Mouse (Mus musculus) megakaryocyte-erythroid progenitor cell, adult 5-6 weeks (primary cell): ENCODE results near the gene Cc2d2b. TPM values are rescaled to one million over a fixed set of nuclear protein-coding genes. Genes with fewer than 3 reads are reported as not detected.
A peak's percentile ranks its signal among the peaks of the same experiment; 100 is the strongest.

Source experiments
- ATAC-seq: replicated peaks from 2 replicates; pipeline ENCODE4 v1.8.0; 2016; ENCODE audit warnings: mild to moderate bottlenecking, inconsistent platforms; ENCODE audit not compliant: severe bottlenecking, poor library complexity, low FRiP score, low TSS enrichment
- total RNA-seq, 2 experiments: library from RNA; stranded (forward) in 1 of 2; stranded (reverse) in 1 of 2; fragments of 200-1000, 215-1000 nt in 1 of 2; fragments of >200 nt in 1 of 2; fragmentation: Nextera tagmentation in 1 of 2; gene quantifications; 2 replicates each; pipeline ENCODE4 v1.2.3; 2014 to 2017

Gene Cc2d2b
- total RNA-seq, 2 experiments from 2014 or later: 1.6 to 11.4 TPM

DNA sequence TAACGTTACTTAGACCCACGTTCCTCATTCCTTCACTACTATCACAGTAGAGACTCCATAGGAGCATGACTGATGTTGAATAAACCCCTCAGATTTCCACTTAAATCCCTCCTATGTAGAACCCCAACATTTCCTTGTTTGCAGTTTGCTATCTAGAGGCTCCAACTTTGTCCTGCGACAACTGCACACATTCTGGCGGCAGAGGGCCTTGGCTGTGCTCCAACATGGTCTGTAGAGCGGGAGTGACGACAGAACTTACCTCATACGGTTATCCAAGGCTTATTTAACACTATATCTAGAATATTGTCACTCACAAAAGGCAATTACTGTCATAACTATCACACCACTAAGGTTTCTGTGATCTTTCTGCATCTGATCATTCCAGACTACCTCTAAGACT is 78.2 kb downstream of the Cc2d2b start:
- ATAC-seq: 0 out of 2 replicates have a peak, but pooled peaks have one; percentile 35

DNA sequence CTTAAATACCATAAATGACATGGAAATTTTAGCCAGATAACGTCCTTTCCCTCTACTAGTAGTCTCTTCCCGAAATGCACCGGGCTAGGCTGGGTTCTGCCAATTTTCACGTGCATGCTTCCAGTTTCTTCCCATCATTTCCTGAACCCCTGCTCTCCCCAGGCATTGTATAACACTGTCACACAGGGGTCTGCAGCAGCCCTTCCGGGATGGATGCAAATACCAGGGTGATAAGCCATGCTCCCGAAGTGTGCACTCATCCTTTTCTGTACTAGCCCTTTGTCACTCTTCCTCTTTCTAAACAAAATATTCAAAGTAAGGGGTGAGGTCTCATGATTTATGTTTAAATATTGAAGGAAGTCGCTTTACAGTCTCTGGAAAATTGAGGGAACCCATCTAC is 81.6 kb downstream of the Cc2d2b start:
- ATAC-seq: no peak

DNA sequence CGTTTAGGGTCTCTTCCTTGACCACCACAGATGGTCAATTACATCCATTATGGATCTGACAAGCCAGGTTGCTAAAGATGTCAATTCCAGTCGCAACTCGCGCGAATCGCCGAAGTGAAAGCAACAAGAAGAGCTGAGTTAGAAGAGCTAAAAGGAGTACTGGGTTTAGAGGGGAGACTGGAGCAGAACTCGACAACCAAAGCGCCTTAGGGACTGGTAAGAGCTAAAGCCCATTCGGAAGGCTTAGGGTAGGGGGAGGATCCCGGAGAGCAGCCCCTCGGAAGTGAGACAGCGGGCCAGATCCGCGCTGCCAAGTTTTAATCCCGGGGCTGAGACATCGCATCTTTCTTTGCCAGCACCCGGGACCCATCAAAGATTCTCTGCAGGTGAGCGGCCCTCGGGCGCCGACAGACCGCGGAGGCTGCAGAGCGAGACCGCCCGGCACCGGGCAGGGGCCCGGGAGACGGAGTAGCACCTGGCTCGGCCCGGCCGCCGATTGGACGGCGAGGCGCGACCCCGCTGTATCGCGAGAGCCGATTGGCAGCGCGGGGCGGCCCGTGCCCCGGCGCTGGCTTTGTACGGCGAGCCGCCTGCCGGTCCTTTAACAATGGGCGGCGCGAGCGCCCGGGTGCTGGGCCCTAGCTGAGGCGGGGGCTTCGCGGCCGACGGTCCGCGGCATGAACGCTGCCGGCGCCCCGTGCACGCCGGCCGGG is 82.3 kb downstream of the Cc2d2b start, which contains the start of gene Ccnj:
Gene Ccnj, plus strand, starts transcription at position 577 of the 713 bp plus-strand sequence.
- peak; percentile 87 for ATAC-seq

DNA sequence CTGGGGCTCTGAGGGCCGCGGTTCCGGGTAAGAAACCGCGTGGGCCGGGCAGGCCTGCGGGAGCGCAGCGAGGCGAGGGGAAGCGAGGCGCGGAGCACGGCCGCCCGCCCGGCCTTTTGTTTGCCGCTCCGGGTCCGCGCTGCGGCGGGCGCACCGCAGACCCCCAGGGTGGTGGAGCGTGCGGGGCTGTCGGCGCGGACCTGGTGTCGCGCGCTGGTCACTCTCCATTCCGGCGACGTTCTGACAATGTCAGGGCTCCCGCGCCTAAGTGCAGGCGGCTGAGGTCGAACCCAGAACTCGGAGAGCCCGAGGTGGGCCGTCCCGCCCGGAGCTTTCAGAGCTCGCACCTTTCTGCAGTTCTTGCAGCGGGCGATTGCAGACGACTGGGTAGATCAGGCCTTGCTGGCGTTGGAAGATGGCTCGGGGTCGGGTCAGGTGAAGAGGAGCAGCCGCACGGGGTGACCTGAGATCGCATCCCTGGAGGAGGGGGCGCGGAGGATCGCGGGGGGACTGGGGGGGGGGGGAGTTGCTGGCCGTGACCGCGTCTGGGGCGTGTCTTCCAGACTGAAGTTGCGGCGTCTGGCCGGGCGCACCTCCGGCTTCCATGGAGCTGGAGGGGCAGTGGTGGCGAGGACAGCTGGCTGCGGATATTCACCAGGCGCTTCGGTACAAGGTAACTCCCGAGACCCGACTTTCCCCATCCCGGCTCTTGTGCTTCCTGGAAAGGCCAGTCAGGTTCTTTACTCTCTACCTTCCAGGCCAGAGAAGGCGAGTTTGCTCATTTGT is 83.1 kb downstream of the Cc2d2b start:
- ATAC-seq: 0 out of 2 replicates have a peak, but pooled peaks have one; percentile 29

DNA sequence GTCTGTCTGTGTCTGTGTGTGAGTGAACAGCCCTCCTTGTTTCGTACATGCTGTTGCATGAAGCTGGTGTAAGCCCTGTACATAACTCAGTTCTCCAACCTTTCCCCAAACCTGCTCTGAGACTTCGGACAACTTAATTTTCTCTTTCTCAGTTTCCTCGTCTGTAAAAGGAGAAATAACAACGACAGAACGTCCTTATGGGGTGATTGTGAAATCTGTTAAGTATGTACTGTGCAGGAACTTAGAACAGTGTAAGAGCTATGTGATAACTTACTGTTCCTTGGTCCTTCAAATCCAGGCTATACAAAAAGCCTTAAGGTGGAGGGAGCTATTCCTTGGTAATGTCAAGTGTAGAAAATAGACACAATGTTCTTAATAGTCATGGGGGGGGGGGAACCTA is 83.8 kb downstream of the Cc2d2b start:
- no peak for ATAC-seq

DNA sequence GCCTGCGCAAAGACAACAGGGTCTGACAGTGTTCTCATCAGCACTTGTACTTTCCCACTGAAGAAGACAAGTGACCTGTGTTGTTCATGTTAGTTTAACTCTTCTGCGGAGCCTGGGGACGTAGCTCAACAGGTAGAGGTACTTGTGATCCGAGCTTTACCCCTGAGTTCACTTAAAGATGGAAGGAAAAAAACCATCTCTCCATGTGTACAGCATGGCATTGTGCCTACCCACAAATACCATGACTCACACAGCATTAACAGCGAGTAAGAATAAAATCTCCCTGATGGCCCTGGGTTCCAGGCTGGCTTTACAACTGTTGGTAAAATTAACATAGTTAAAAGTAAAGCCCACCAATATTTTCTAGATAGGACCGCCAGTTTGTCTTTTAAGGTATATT is 85.9 kb downstream of the Cc2d2b start:
- ATAC-seq: no peak

DNA sequence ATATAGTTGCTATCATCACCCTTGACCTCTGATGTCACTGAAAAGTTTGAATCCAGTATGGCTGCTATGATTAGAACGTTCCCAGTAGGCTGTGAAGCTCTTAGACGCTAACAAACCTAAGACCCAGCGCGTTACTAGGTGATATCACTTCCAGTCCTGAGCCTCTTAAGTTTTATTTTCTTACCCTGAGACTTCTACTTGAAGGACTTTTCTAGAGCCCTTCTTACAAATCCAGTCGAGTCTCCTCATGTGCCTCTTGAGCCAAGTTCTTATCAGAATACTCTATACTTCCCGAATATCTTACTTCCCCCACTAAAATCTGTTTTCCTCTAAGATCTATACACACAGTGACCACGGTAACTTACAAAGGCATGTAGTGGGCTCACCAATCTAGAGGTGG is 89.7 kb downstream of the Cc2d2b start:
- no peak for ATAC-seq

DNA sequence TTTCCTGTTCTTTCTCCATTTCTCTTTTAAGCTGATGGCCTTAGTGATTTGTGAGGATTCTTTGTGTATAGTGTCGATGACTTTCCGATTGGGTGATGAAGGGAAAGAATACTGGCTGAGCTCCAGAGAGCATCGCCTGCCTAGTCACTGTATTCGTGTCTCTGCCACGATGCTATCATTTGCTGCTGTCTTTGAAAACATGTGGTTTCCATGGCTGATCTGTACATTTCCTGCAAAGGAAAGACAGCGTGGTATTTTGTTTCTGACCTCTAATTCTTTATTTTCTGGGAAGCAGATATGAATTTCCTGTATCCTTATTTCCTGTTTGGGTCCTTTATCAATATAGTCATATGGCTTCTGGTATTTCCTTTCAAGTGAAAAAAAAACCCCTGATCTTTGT is 91.8 kb downstream of the Cc2d2b start:
- peak; percentile 61 for ATAC-seq

DNA sequence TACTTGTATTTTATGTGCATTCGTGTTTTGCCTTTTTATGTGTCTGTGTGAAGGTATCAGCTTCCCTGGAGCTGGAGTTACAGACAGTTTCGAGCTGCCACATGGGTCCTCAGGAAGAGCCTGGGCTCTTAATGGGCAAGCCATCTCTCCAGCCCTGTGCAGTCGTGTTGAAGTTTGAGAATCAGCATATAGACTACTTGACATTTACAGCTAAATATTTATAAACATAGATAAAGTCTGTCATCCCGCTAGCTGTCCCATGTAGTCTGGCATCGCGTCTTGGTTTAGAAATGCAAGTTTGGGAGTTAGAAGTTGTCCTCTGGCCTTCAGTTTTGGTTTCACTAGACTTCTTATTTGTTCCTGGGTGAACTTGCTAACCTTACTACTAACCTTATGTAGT is 92.5 kb downstream of the Cc2d2b start:
- ATAC-seq: no peak

DNA sequence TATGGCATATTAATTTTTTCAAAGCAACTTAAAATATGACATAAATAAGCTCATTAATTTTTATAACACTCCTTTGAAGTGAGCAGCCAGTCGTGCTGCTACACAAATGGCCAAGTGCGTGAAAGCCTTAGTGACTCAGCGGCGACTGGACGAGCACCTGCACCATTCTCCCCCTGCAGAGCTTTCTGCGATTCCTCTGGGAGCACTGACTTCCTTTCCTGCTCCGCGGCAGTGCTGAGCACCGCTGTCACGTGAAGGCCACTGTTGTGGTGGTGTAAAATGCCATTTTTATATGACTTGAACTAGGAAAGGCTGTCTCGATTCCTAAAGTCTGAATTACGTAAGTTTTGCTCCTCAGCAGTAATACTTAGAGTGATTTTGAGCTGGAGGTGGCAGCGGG is 93.0 kb downstream of the Cc2d2b start:
- ATAC-seq: no peak

DNA sequence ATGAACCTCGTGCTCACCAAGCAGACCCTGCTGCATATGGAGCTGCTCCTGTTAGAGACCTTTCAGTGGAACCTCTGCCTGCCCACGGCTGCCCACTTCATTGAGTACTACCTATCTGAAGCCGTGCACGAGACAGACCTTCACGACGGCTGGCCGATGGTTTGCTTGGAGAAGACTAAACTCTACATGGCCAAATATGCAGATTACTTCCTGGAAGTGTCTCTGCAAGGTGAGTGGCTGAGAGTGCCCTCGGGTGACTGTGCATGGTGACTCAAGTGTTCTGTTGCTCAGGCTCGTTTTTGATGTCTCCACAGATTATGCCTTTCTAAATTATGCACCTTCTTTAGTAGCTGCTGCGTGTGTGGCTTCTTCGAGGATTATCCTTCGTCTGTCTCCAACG is 96.2 kb downstream of the Cc2d2b start:
- no peak for ATAC-seq

DNA sequence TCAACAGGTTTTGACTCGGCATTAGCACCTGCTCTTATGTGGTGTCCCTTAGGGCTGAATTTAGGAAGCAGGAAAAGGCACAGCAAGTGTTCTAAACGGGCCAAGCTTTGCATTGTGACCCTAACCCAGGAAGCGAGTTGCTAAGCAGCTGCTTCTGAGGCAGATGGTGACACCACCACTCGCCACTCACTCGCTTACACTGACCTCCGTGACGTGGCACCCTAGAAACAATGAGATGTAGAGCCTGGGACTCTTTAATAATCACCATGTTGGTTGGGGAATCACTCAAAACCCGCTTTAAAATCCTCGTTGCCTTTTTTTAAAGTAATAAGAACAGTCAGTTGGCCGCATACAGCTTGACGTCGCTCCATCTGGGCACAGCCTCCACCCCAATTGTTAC is 100.8 kb downstream of the Cc2d2b start:
- ATAC-seq: no peak

DNA sequence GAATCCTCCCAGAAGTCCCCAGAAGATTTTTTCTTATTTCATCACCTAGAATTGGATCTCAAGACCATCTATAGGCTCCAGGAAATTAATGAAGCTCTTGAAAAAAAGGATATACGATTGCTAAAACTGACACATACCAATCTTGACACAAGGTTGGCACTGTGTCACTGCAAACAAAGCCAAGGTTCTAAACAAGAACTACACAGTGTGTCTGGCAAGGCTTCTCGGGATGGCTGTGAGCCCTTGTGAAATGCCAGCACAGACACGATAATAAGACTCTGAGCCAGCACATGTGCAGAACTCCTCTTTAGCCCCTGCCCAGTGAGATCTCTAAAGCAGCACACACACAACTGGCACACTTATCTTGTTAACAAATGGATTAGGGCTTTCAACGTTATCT is 111.0 kb downstream of the Cc2d2b start:
- peak; percentile 57 for ATAC-seq

DNA sequence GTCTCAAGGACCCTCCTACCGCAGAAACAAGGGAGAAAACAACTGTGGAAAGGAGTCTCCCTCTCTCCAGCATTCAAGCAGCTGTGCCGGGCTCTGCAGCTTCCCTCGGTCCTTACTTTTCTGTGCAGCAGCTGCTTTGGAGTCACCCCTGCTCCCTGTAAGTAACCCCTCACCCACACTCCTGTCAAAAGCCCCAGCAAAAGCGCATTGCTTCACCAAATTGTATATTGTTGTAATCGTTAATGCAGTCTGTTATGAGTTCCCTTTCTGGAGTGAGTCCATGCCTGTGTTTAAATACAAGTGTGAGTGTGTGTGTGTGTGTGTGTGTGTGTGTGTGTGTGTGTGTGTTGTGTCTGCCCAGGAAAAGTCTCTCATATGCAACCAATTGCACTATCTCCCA is 119.7 kb downstream of the Cc2d2b start:
- ATAC-seq: no peak

DNA sequence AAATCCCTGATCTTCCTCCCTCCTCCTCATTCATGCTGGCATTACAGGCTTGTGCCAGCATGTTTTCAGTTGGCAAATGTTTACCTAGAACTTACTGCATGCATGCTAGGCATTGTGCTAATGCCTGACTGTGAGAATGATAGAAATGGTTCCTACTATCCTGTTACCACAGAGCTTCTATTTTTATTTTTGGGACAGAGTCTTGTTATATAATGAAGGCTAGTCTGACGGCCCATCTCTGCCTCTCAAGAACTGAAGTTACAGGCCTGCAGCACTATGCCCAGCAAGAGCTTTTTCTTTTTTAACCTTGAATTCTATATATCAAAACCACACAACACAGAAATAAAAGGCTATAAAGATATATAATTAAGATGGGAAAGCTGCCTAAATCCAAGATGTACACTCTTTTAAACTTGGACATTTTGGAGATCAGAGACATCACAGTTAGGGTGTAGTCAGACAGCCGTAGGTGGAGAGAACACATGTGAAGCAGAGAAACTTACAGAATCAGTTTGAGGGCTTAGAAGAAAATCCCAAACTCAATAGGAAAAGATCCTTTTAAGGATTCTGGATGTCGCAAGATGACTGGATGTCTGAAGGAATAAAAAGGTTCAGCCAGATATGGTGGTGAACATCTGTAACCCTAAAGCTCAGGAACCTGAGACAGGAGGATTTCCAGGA is 121.0 kb downstream of the Cc2d2b start:
- ATAC-seq: no peak

DNA sequence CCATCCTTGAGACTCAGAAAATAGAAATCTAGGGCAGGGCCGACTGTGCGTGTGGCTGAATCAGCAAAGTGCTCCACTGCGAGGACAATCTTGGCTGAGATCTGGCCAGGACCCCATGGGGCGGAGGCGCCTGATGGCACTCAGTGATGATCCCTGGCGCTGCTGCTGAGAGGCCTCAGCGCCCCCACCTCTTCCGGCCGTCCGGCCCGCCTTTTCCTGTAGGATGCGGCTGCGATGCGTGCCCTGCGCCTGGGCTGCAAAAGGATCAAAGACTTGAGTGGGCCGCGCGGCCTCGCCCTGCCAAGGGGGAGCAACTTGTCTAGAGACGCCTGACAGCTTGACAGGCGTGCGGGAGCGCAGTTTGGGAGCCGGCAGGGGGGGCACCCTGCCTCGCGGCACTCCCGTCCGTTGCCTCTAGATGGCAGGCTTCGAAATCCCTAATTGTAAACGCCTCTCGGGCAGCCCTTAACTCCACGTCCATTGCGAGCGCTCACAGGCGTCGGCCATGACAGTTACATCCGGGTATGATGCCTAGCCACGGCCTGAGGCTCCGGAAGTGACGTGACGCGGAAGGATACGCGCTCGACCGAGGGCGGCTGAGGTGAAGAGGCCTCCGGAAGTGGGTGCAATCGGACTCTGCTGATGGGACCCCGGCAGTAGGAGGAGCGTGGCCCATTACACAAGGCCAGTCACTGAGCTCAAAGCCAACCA is 124.6 kb downstream of the Cc2d2b start:
- ATAC-seq: peak; percentile 94
